Mouse (Mus musculus) myocyte (in vitro differentiated cells): ENCODE measurements around the gene Kif5c. TPM values are rescaled to one million over a fixed set of nuclear protein-coding genes. Genes with fewer than 3 reads are reported as not detected.
A peak's percentile ranks its signal among the peaks of the same experiment; 100 is the strongest.

Experiments
- H3K27me3 ChIP-seq: one replicate; pipeline ENCODE4 v1.6.1; 2011; ENCODE audit not compliant: control insufficient read depth, insufficient read depth, insufficient read length
- H3K36me3 ChIP-seq: one replicate; pipeline ENCODE4 v1.6.1; 2011; ENCODE audit not compliant: control insufficient read depth, insufficient read depth
- H3K4me2 ChIP-seq: one replicate; pipeline ENCODE4 v1.6.1; 2011; ENCODE audit warnings: low read depth, control low read depth
- H3K4me3 ChIP-seq: one replicate; pipeline ENCODE4 v1.5.1; 2011; ENCODE audit warnings: mild to moderate bottlenecking, control low read depth, moderate library complexity
- H3K79me2 ChIP-seq: one replicate; pipeline ENCODE4 v1.6.1; 2011; ENCODE audit not compliant: control insufficient read depth, insufficient read depth
- H3ac ChIP-seq: one replicate; pipeline ENCODE4 v1.6.1; 2011; ENCODE audit not compliant: control insufficient read depth, insufficient read length
- CEBPB ChIP-seq: IDR thresholded peaks from 2 replicates; pipeline ENCODE4 v1.6.1; 2011; ENCODE audit warnings: mild to moderate bottlenecking, moderate library complexity; ENCODE audit not compliant: poor library complexity, insufficient read depth, severe bottlenecking
- E2F4 ChIP-seq: IDR thresholded peaks from one replicate; pipeline ENCODE4 v1.6.1; 2011; ENCODE audit warnings: mild to moderate bottlenecking, control low read depth, moderate library complexity; ENCODE audit not compliant: insufficient read depth
- MAX ChIP-seq: IDR thresholded peaks from one replicate; pipeline ENCODE4 v1.6.1; 2011; ENCODE audit warnings: low read depth, mild to moderate bottlenecking, control low read depth
- MYOD1 ChIP-seq, 3 experiments: IDR thresholded peaks; one replicate each; pipeline ENCODE4 v1.6.1; 2011; ENCODE audit warnings: control low read depth in 2 of 3, low read depth in 2 of 3, mild to moderate bottlenecking in 2 of 3, moderate library complexity in 1 of 3; ENCODE audit not compliant: insufficient read length in 2 of 3, control insufficient read depth in 1 of 3
- MYOG ChIP-seq, 3 experiments: IDR thresholded peaks; one replicate each; pipeline ENCODE4 v1.6.1; 2011; ENCODE audit warnings: control low read depth in 2 of 3, low read depth in 2 of 3, mild to moderate bottlenecking in 2 of 3; ENCODE audit not compliant: insufficient read length in 2 of 3, control insufficient read depth in 1 of 3, insufficient read depth in 1 of 3
- POLR2A ChIP-seq: IDR thresholded peaks from one replicate; pipeline ENCODE4 v1.6.1; 2011; ENCODE audit warnings: low read depth, mild to moderate bottlenecking, control low read depth, moderate library complexity; ENCODE audit not compliant: insufficient read length
- POLR2AphosphoS2 ChIP-seq: IDR thresholded peaks from one replicate; pipeline ENCODE4 v1.6.1; 2011; ENCODE audit warnings: low read depth, control low read depth; ENCODE audit not compliant: insufficient read length
- REST ChIP-seq: IDR thresholded peaks from one replicate; pipeline ENCODE4 v1.6.1; 2011; ENCODE audit warnings: mild to moderate bottlenecking, control low read depth, moderate library complexity; ENCODE audit not compliant: insufficient read depth, insufficient read length
- SRF ChIP-seq: IDR thresholded peaks from one replicate; pipeline ENCODE4 v1.6.1; 2011; ENCODE audit warnings: low read depth; ENCODE audit not compliant: control insufficient read depth, insufficient read length
- TCF12 ChIP-seq: IDR thresholded peaks from one replicate; pipeline ENCODE4 v1.6.1; 2011; ENCODE audit warnings: mild to moderate bottlenecking, control low read depth; ENCODE audit not compliant: poor library complexity, insufficient read depth, severe bottlenecking
- TCF3 ChIP-seq: IDR thresholded peaks from one replicate; pipeline ENCODE4 v1.6.1; 2011; ENCODE audit warnings: low read depth, control low read depth; ENCODE audit not compliant: insufficient read length
- USF1 ChIP-seq: IDR thresholded peaks from one replicate; pipeline ENCODE4 v1.6.1; 2011; ENCODE audit warnings: low read depth, mild to moderate bottlenecking, control low read depth, moderate library complexity
- polyA plus RNA-seq: library from polyadenylated mRNA; unstranded; fragments of >200 nt; fragmentation: generic; extraction: Trizol; gene quantifications from one replicate; pipeline ENCODE4 v1.2.1, GENCODE M21; 2012; ENCODE audit warnings: missing spikeins

The Kif5c gene
- polyA plus RNA-seq, 1 experiment = 6.2 TPM

GRCm38 (mm10) chr2:49720343-49720742, 101.2 kb downstream of the Kif5c start:
- Histone ChIP-seq H3K4me2 (no peak overlapping the region), H3K4me3 (no peak overlapping the region)
- TF ChIP-seq USF1 = no peak
- no peak for TF ChIP-seq TCF12
- no peak for TF ChIP-seq POLR2AphosphoS2
- no peak for TF ChIP-seq MAX
- TF ChIP-seq SRF = no peak
- TF ChIP-seq POLR2A = no peak
- no peak for TF ChIP-seq CEBPB
- no peak for TF ChIP-seq TCF3
- no peak for TF ChIP-seq REST
- TF ChIP-seq MYOD1 (IDR thresholded peaks at IDR 0.05; ENCODE audit: control insufficient read depth in 1 of 3, insufficient read length in 2 of 3, low read depth in 2 of 3) = no peak
- TF ChIP-seq MYOG (IDR thresholded peaks at IDR 0.05; ENCODE audit: control insufficient read depth in 1 of 3, insufficient read depth in 1 of 3, insufficient read length in 2 of 3, low read depth in 2 of 3) = no peak
- no peak for TF ChIP-seq E2F4

GRCm38 (mm10) chr2:49722331-49722730, 103.2 kb downstream of the Kif5c start:
- TF ChIP-seq USF1 (no peak), MYOD1 (IDR thresholded peaks at IDR 0.05; ENCODE audit: control insufficient read depth in 1 of 3, insufficient read length in 2 of 3, low read depth in 2 of 3) (no peak), TCF12 (no peak), TCF3 (no peak), MYOG (IDR thresholded peaks at IDR 0.05; ENCODE audit: control insufficient read depth in 1 of 3, insufficient read depth in 1 of 3, insufficient read length in 2 of 3, low read depth in 2 of 3) (no peak), POLR2AphosphoS2 (no peak)
- Histone ChIP-seq H3K4me2 (no peak overlapping the region), H3ac (no peak overlapping the region), H3K79me2 (no peaks in the 10 kb centered on the region), H3K27me3 (no peaks in the 10 kb centered on the region), H3K4me3 (no peak overlapping the region), H3K36me3 (no peaks in the 10 kb centered on the region)

More at GRCm38 (mm10) chr2:49720343-49720742, 101.2 kb downstream of the Kif5c start:
- H3K27me3 ChIP-seq = no peaks in the 10 kb centered on the region
- H3ac ChIP-seq = no peak overlapping the region
- no peaks in the 10 kb centered on the region for H3K36me3 ChIP-seq
- H3K79me2 ChIP-seq = no peaks in the 10 kb centered on the region

DNA sequence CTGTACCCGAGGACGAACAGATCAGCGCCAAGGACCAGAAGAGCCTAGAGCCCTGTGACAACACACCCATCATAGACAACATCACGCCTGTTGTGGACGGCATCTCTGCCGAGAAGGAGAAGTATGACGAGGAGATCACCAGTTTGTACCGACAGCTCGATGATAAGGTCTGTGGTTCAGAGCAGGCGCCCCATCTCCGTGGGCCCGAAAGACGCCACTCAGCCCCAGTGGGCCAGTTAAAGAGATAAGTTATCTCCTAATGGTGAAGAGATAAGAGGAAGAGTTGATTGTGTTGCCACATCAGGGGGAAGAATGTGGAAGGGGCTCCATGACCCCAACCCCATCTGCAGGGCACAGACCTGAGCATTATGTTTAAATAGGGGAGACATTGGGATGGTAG, 103.9 kb downstream of the Kif5c start:
- H3K79me2 ChIP-seq = no peaks in the 10 kb centered on the region
- no peak overlapping the region for H3K4me2 ChIP-seq
- H3K27me3 ChIP-seq = no peaks in the 10 kb centered on the region
- TF ChIP-seq MYOD1 (IDR thresholded peaks at IDR 0.05; ENCODE audit: control insufficient read depth in 1 of 3, insufficient read length in 2 of 3, low read depth in 2 of 3) (no peak), POLR2AphosphoS2 (no peak), USF1 (no peak), SRF (no peak), POLR2A (no peak), CEBPB (no peak), E2F4 (no peak), TCF12 (no peak), MYOG (IDR thresholded peaks at IDR 0.05; ENCODE audit: control insufficient read depth in 1 of 3, insufficient read depth in 1 of 3, insufficient read length in 2 of 3, low read depth in 2 of 3) (no peak), TCF3 (no peak), MAX (no peak), REST (no peak)
- no peak overlapping the region for H3ac ChIP-seq
- no peaks in the 10 kb centered on the region for H3K36me3 ChIP-seq
- H3K4me3 ChIP-seq = no peak overlapping the region

- H3K27me3 ChIP-seq = no peaks in the 10 kb centered on the region
- no peaks in the 10 kb centered on the region for H3K79me2 ChIP-seq
- H3K36me3 ChIP-seq = no peaks in the 10 kb centered on the region
- no peak overlapping the region for H3ac ChIP-seq
- TF ChIP-seq E2F4 = no peak
- no peak for TF ChIP-seq REST
- TF ChIP-seq MYOG (IDR thresholded peaks at IDR 0.05; ENCODE audit: control insufficient read depth in 1 of 3, insufficient read depth in 1 of 3, insufficient read length in 2 of 3, low read depth in 2 of 3) = no peak
- no peak for TF ChIP-seq POLR2A
- no peak for TF ChIP-seq USF1
- TF ChIP-seq MYOD1 (IDR thresholded peaks at IDR 0.05; ENCODE audit: control insufficient read depth in 1 of 3, insufficient read length in 2 of 3, low read depth in 2 of 3) = no peak
- no peak for TF ChIP-seq POLR2AphosphoS2
- no peak for TF ChIP-seq TCF12
- TF ChIP-seq SRF = no peak
- no peak for TF ChIP-seq MAX
- no peak for TF ChIP-seq CEBPB
- TF ChIP-seq TCF3 = no peak
- no peak overlapping the region for H3K4me2 ChIP-seq
- H3K4me3 ChIP-seq = no peak overlapping the region
Observed at GRCm38 (mm10) chr2:49726672-49727071, 107.6 kb downstream of the Kif5c start.

GRCm38 (mm10) chr2:49727199-49727598, 108.1 kb downstream of the Kif5c start:
- Histone ChIP-seq H3K36me3 (no peaks in the 10 kb centered on the region), H3K4me2 (peak overlapping the region; percentile 62), H3K4me3 (no peak overlapping the region)

More at GRCm38 (mm10) chr2:49727199-49727598, 108.1 kb downstream of the Kif5c start:
- no peak for TF ChIP-seq CEBPB
- TF ChIP-seq TCF3 = no peak
- TF ChIP-seq MYOD1 (IDR thresholded peaks at IDR 0.05; ENCODE audit: control insufficient read depth in 1 of 3, insufficient read length in 2 of 3, low read depth in 2 of 3) = no peak
- no peak for TF ChIP-seq MAX
- TF ChIP-seq MYOG (IDR thresholded peaks at IDR 0.05; ENCODE audit: control insufficient read depth in 1 of 3, insufficient read depth in 1 of 3, insufficient read length in 2 of 3, low read depth in 2 of 3) = no peak
- TF ChIP-seq REST = no peak
- no peak for TF ChIP-seq POLR2AphosphoS2
- no peak for TF ChIP-seq SRF
- no peak for TF ChIP-seq E2F4
- no peak for TF ChIP-seq USF1
- TF ChIP-seq TCF12 = no peak
- TF ChIP-seq POLR2A = no peak
- Histone ChIP-seq H3ac (no peak overlapping the region), H3K27me3 (no peaks in the 10 kb centered on the region), H3K79me2 (no peaks in the 10 kb centered on the region)
